13 mouse cellular contexts compared by ENCODE assay signal in genomic region chr6:86493469-86494263, GRCm38 (mm10). TPM values are rescaled to one million over a fixed set of nuclear protein-coding genes. Genes with fewer than 3 reads are reported as not detected.
DNase-seq lines count a peak whose midpoint lies in the region; ATAC-seq and TF ChIP-seq lines count a peak whose summit lies in the region.
"Had no signal": no experiment of that assay in that cellular context is flagged by ENCODE, and none has a peak within 500 bp of the region (broad histone marks: within the 10 kb centered on the region; RNA-seq: fewer than 3 reads in every experiment).

No protein-coding gene starts in this region.

- ATAC-seq in lung, embryonic 14.5 days (ENCODE audit: insufficient read depth), result no peak
- ATAC-seq: midbrain, embryonic 13.5 days had no signal

- H3K4me1 ChIP-seq in lung, embryonic 14.5 days (ENCODE audit: insufficient read depth), result 0 out of 2 replicates have a peak, but pooled peaks cover 4% of the 10 kb centered on the region
- H3K4me1 ChIP-seq in limb, embryonic 10.5 days, result peaks cover 44% of the 10 kb centered on the region
- peaks cover 23% of the 10 kb centered on the region for H3K4me1 ChIP-seq in midbrain, embryonic 10.5 days
- H3K4me1 ChIP-seq in forebrain, embryonic 10.5 days, result peaks cover 35% of the 10 kb centered on the region

- H3K27me3 ChIP-seq in lung, embryonic 14.5 days (ENCODE audit: insufficient read depth, low read length), result no peaks in the 10 kb centered on the region
- no peaks in the 10 kb centered on the region for H3K27me3 ChIP-seq in limb, embryonic 10.5 days (ENCODE audit: low read depth, poor library complexity, severe bottlenecking)
- no peaks in the 10 kb centered on the region for H3K27me3 ChIP-seq in myocyte (ENCODE audit: control insufficient read depth, insufficient read depth, insufficient read length)
- no peaks in the 10 kb centered on the region for H3K27me3 ChIP-seq in midbrain, embryonic 10.5 days (ENCODE audit: low read depth, poor library complexity, severe bottlenecking)
- no peaks in the 10 kb centered on the region for H3K27me3 ChIP-seq in forebrain, embryonic 10.5 days (ENCODE audit: poor library complexity, severe bottlenecking)
- H3K27me3 ChIP-seq: midbrain, embryonic 13.5 days had no signal

- no peak overlapping the region for H3K4me3 ChIP-seq in lung, embryonic 14.5 days (ENCODE audit: low read depth, low read length)
- H3K4me3 ChIP-seq in limb, embryonic 10.5 days, result no peak overlapping the region
- no peak overlapping the region for H3K4me3 ChIP-seq in myocyte
- H3K4me3 ChIP-seq in midbrain, embryonic 10.5 days, result no peak overlapping the region
- no peak overlapping the region for H3K4me3 ChIP-seq in forebrain, embryonic 10.5 days
- H3K4me3 ChIP-seq: midbrain, embryonic 13.5 days had no signal

- no peak for TF ChIP-seq POLR2A in myocyte (IDR thresholded peaks at IDR 0.05; ENCODE audit: insufficient read length, low read depth)

- H3K4me2 ChIP-seq in lung, embryonic 14.5 days, result no peak overlapping the region
- H3K4me2 ChIP-seq in myocyte (ENCODE audit: low read depth), result peak overlapping the region; percentile 1
- H3K4me2 ChIP-seq: midbrain, embryonic 13.5 days had no signal

- 52% methylated on average over 13 of the region's 13 CpGs for WGBS in lung, embryonic 14.5 days
- 74% methylated on average over 13 of the region's 13 CpGs for WGBS in limb, embryonic 10.5 days
- WGBS in midbrain, embryonic 10.5 days, result 81% methylated on average over 13 of the region's 13 CpGs
- WGBS in forebrain, embryonic 10.5 days, result 77% methylated on average over 13 of the region's 13 CpGs

- H3K9ac ChIP-seq in lung, embryonic 14.5 days, result no peak overlapping the region
- H3K9ac ChIP-seq: midbrain, embryonic 13.5 days had no signal

- TF ChIP-seq CTCF in lung, embryonic 14.5 days (IDR thresholded peaks at IDR 0.05; ENCODE audit: low read depth), result no peak

- no peaks in the 10 kb centered on the region for H3K79me2 ChIP-seq in myocyte (ENCODE audit: control insufficient read depth, insufficient read depth)

- no peaks in the 10 kb centered on the region for H3K9me3 ChIP-seq in lung, embryonic 14.5 days (ENCODE audit: low read depth, low read length)
- H3K9me3 ChIP-seq in limb, embryonic 10.5 days (replicated peaks), result no peaks in the 10 kb centered on the region
- H3K9me3 ChIP-seq in midbrain, embryonic 10.5 days (replicated peaks), result no peaks in the 10 kb centered on the region
- H3K9me3 ChIP-seq in forebrain, embryonic 10.5 days, result no peaks in the 10 kb centered on the region; the same call in 1 of the 2 replicates
- H3K9me3 ChIP-seq: midbrain, embryonic 13.5 days had no signal

- H3ac ChIP-seq in myocyte (ENCODE audit: control insufficient read depth, insufficient read length), result no peak overlapping the region

- peak; percentile 95 for DNase-seq in heart, adult 11 months
- no peak for DNase-seq in heart, postnatal 4 days
- DNase-seq in lung, embryonic 14.5 days, result no peak
- DNase-seq in lung, postnatal 10 days, result no peak
- no peak for DNase-seq in limb, embryonic 10.5 days (ENCODE audit: low spot score)
- no peak for DNase-seq in midbrain, embryonic 10.5 days (ENCODE audit: low spot score)
- DNase-seq in forebrain, embryonic 10.5 days (ENCODE audit: extremely low spot score, low spot score), result no peak
- DNase-seq: adrenal gland, postnatal 36 days; cerebellum, postnatal 14 days; gastrocnemius, postnatal 25 days; thymus, postnatal 4 days had no signal

- H3K27ac ChIP-seq in lung, embryonic 14.5 days (ENCODE audit: low read depth), result peak overlapping the region; percentile 32; the same call in 1 of the 2 replicates
- 0 out of 2 replicates have a peak overlapping the region, but pooled peaks have one; percentile 12 for H3K27ac ChIP-seq in limb, embryonic 10.5 days
- H3K27ac ChIP-seq in midbrain, embryonic 10.5 days (replicated peaks), result no peak overlapping the region
- H3K27ac ChIP-seq in forebrain, embryonic 10.5 days, result no peak overlapping the region
- H3K27ac ChIP-seq: midbrain, embryonic 13.5 days had no signal

- H3K36me3 ChIP-seq in lung, embryonic 14.5 days (ENCODE audit: insufficient read depth), result no peaks in the 10 kb centered on the region
- H3K36me3 ChIP-seq in limb, embryonic 10.5 days, result no peaks in the 10 kb centered on the region
- no peaks in the 10 kb centered on the region for H3K36me3 ChIP-seq in myocyte (ENCODE audit: control insufficient read depth, insufficient read depth)
- H3K36me3 ChIP-seq in midbrain, embryonic 10.5 days, result no peaks in the 10 kb centered on the region
- no peaks in the 10 kb centered on the region for H3K36me3 ChIP-seq in forebrain, embryonic 10.5 days (replicated peaks)
- H3K36me3 ChIP-seq: midbrain, embryonic 13.5 days had no signal

TF ChIP-seq in myocyte, 11 proteins besides CTCF, POLR2A, EP300 and RAD21:
- TF ChIP-seq MYOD1 (IDR thresholded peaks at IDR 0.05; ENCODE audit: control insufficient read depth in 1 of 3, insufficient read length in 2 of 3, low read depth in 2 of 3) (no peak), USF1 (IDR thresholded peaks at IDR 0.05; ENCODE audit: low read depth) (no peak), SRF (IDR thresholded peaks at IDR 0.05; ENCODE audit: control insufficient read depth, insufficient read length, low read depth) (no peak), TCF12 (IDR thresholded peaks at IDR 0.05; ENCODE audit: insufficient read depth, poor library complexity, severe bottlenecking) (no peak), POLR2AphosphoS2 (IDR thresholded peaks at IDR 0.05; ENCODE audit: insufficient read length, low read depth) (no peak), TCF3 (IDR thresholded peaks at IDR 0.05; ENCODE audit: insufficient read length, low read depth) (no peak), E2F4 (IDR thresholded peaks at IDR 0.05; ENCODE audit: insufficient read depth) (no peak), MYOG (IDR thresholded peaks at IDR 0.05; ENCODE audit: control insufficient read depth in 1 of 3, insufficient read depth in 1 of 3, insufficient read length in 2 of 3, low read depth in 2 of 3) (no peak), REST (IDR thresholded peaks at IDR 0.05; ENCODE audit: insufficient read depth, insufficient read length) (no peak), CEBPB (IDR thresholded peaks at IDR 0.05; ENCODE audit: insufficient read depth, poor library complexity, severe bottlenecking) (no peak), MAX (IDR thresholded peaks at IDR 0.05; ENCODE audit: low read depth) (no peak)
TF ChIP-seq in myocyte: peak in this region for 0.

RNA-seq across cellular contexts. Expression of gene Pcbp1, which starts 32.5 kb away (rescaled TPM):
- 100 to 1,000 TPM; 227 to 230 TPM for total RNA-seq in heart, postnatal 4 days (2021)
- 552 and 588 TPM in 2 replicates for polyA plus RNA-seq in lung, embryonic 14.5 days (2014; fragmentation: Nextera tagmentation; extraction: Ambion mirVana)
- 562 and 618 TPM in 2 replicates for polyA plus RNA-seq in limb, embryonic 10.5 days (2016; fragmentation: Nextera tagmentation; extraction: Ambion mirVana)
- 306 TPM for polyA plus RNA-seq in myocyte (2012; fragmentation: generic; extraction: Trizol)
- 321 and 408 TPM in 2 replicates for polyA plus RNA-seq in midbrain, embryonic 10.5 days (2016; fragmentation: Nextera tagmentation; extraction: Ambion mirVana)
- 305 and 358 TPM in 2 replicates for polyA plus RNA-seq in forebrain, embryonic 10.5 days (2016; fragmentation: Nextera tagmentation; extraction: Ambion mirVana)

RNA-seq across cellular contexts. Expression of gene C87436, which starts 55.5 kb away (rescaled TPM):
- total RNA-seq in heart, postnatal 4 days (2021), result 10 to 100 TPM; 10.4 to 11.2 TPM
- polyA plus RNA-seq in lung, embryonic 14.5 days (2014; fragmentation: Nextera tagmentation; extraction: Ambion mirVana), result 22.2 and 24.3 TPM in 2 replicates
- polyA plus RNA-seq in limb, embryonic 10.5 days (2016; fragmentation: Nextera tagmentation; extraction: Ambion mirVana), result 23.9 and 25.2 TPM in 2 replicates
- 6.9 TPM for polyA plus RNA-seq in myocyte (2012; fragmentation: generic; extraction: Trizol)
- 22.8 and 24.8 TPM in 2 replicates for polyA plus RNA-seq in midbrain, embryonic 10.5 days (2016; fragmentation: Nextera tagmentation; extraction: Ambion mirVana)
- 24.4 and 25.5 TPM in 2 replicates for polyA plus RNA-seq in forebrain, embryonic 10.5 days (2016; fragmentation: Nextera tagmentation; extraction: Ambion mirVana)

Comparison
In these comparisons a context has a peak if more than half of its experiments do, and no peak if none do; other contexts are left out.
1. H3K27ac ChIP-seq: peak in lung, embryonic 14.5 days (single experiment) and limb, embryonic 10.5 days (single experiment); none in midbrain, embryonic 10.5 days (single experiment) and forebrain, embryonic 10.5 days (single experiment).